Mouse (Mus musculus) right cerebral cortex, adult 2 months (tissue): ENCODE results near the gene Mettl23.
"Not testable (repeated sequence)": the region's sequence is repeated elsewhere in the genome, so short reads cannot be mapped to it uniquely, and the experiment has no call there.

Source experiments
- DNase-seq, 2 experiments: peaks; one replicate each; pipeline ENCODE4 v3.0.0; 2021 to 2022; ENCODE audit warnings: low spot score in 2 of 2

Mettl23 gene

GRCm38 (mm10) chr11:116818722-116819121 is 24.4 kb upstream of the Mettl23 start:
- no peak for DNase-seq

- no peak for DNase-seq
Observed at GRCm38 (mm10) chr11:116819932-116820593, 23.0 kb upstream of the Mettl23 start.

GRCm38 (mm10) chr11:116821057-116821940 is 21.8 kb upstream of the Mettl23 start:
- no peak for DNase-seq

GRCm38 (mm10) chr11:116822215-116822614 is 20.9 kb upstream of the Mettl23 start:
- no peak for DNase-seq

GRCm38 (mm10) chr11:116822626-116823025 is 20.5 kb upstream of the Mettl23 start:
- DNase-seq = no peak

- DNase-seq = no peak
Observed at GRCm38 (mm10) chr11:116823255-116823654, 19.8 kb upstream of the Mettl23 start.

GRCm38 (mm10) chr11:116823885-116824284 is 19.2 kb upstream of the Mettl23 start:
- DNase-seq = not testable (repeated sequence)

- DNase-seq = no peak
Observed at GRCm38 (mm10) chr11:116825230-116825629, 17.8 kb upstream of the Mettl23 start.

GRCm38 (mm10) chr11:116826550-116827504 is 16.3 kb upstream of the Mettl23 start:
- no peak for DNase-seq

GRCm38 (mm10) chr11:116827534-116828165 is 15.4 kb upstream of the Mettl23 start, which contains the start of gene Mxra7:
Gene Mxra7 (minus strand): TSS chr11:116828046.
- no peak for DNase-seq

GRCm38 (mm10) chr11:116832172-116832685 is 10.8 kb upstream of the Mettl23 start:
- no peak for DNase-seq

GRCm38 (mm10) chr11:116834954-116835353 is 8.1 kb upstream of the Mettl23 start:
- DNase-seq = no peak

- no peak for DNase-seq
Observed at GRCm38 (mm10) chr11:116836283-116836682, 6.8 kb upstream of the Mettl23 start.

GRCm38 (mm10) chr11:116837441-116837840 is 5.6 kb upstream of the Mettl23 start:
- no peak for DNase-seq

- DNase-seq = no peak
Observed at GRCm38 (mm10) chr11:116838936-116839335, 4.1 kb upstream of the Mettl23 start.

- DNase-seq = no peak
Observed at GRCm38 (mm10) chr11:116839601-116840000, 3.5 kb upstream of the Mettl23 start.

- DNase-seq = no peak
Observed at GRCm38 (mm10) chr11:116840748-116841147, 2.3 kb upstream of the Mettl23 start.

GRCm38 (mm10) chr11:116842531-116843260 is 382 bp upstream of the Mettl23 start:
- DNase-seq = peak; percentile 66 to 68

GRCm38 (mm10) chr11:116846593-116847181 is 3.6 kb downstream of the Mettl23 start:
- DNase-seq = no peak
